Mouse (Mus musculus): ENCODE measurements around the gene Col26a1. TPM values are rescaled to one million over a fixed set of nuclear protein-coding genes. Genes with fewer than 3 reads are reported as not detected.

Gene Col26a1
- polyA plus RNA-seq, 1 experiment = not detected

DNA sequence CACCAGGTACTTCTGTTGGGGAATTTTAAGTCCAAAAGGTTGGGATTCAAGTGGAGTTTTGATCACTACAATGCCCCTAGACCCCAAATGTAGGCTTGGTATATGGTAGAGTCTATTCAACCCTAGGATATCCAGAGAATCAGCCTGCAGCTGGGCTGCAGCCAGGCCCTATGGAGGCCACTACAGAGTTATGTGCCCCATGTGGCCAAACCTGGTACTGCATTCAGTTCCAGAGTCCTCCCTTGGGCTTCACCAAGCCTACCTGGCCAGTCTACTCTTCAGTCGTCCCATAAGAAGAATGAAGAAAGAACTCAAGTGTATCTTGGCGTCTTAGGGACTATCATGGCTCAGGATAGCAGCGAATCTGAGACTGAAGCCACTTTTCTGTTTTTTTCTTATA is 179.3 kb downstream of the Col26a1 start:
- Histone ChIP-seq H3K4me1 (peaks cover 13% of the 10 kb centered on the region), H3K9me3 (peaks cover 11% of the 10 kb centered on the region), H3K4me3 (replicated peaks) (no peak overlapping the region), H3K27me3 (replicated peaks) (peaks cover 25% of the 10 kb centered on the region), H3K36me3 (replicated peaks; ENCODE audit: low read length) (no peaks in the 10 kb centered on the region)
- no peak for TF ChIP-seq FLI1 (IDR thresholded peaks at IDR 0.05; ENCODE audit: low read length)
- no peak for TF ChIP-seq GATA1 (IDR thresholded peaks at IDR 0.05; ENCODE audit: borderline replicate concordance, low read length)

- TF ChIP-seq FLI1 (IDR thresholded peaks at IDR 0.05; ENCODE audit: low read length) (no peak), GATA1 (IDR thresholded peaks at IDR 0.05; ENCODE audit: borderline replicate concordance, low read length) (no peak)
- Histone ChIP-seq H3K4me1 (peaks cover 13% of the 10 kb centered on the region), H3K36me3 (replicated peaks; ENCODE audit: low read length) (no peaks in the 10 kb centered on the region), H3K27me3 (replicated peaks) (peaks cover 36% of the 10 kb centered on the region), H3K4me3 (replicated peaks) (no peak overlapping the region), H3K9me3 (peaks cover 11% of the 10 kb centered on the region)
Observed at GRCm38 (mm10) chr5:136702159-136702725, 180.8 kb downstream of the Col26a1 start.

DNA sequence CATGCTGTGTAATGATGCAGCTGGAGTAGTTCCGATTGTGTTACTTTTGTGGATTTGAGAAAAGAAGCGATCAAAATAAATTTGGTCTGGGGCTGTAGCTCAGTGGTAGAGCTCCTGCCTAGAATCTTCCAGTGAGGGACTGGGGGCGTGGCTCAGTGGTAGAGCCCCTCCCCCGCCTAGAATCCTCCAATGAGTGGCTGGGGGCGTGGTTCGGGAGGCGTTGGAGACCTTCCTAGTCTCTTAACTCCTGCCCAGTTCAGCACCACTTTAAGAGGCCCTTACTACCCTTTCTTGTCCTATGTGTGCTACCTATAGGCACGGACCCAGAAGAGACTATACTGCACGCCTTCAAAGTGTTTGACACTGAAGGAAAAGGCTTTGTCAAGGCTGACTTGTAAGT is 185.4 kb downstream of the Col26a1 start:
- peaks cover 26% of the 10 kb centered on the region for H3K4me1 ChIP-seq
- peaks cover 58% of the 10 kb centered on the region for H3K27me3 ChIP-seq (replicated peaks)
- TF ChIP-seq FLI1 (IDR thresholded peaks at IDR 0.05; ENCODE audit: low read length) (no peak), GATA1 (IDR thresholded peaks at IDR 0.05; ENCODE audit: borderline replicate concordance, low read length) (no peak)
- no peak overlapping the region for H3K4me3 ChIP-seq (replicated peaks)
- H3K36me3 ChIP-seq (replicated peaks; ENCODE audit: low read length) = no peaks in the 10 kb centered on the region
- H3K9me3 ChIP-seq = no peaks in the 10 kb centered on the region

GRCm38 (mm10) chr5:136696516-136696915 is 186.5 kb downstream of the Col26a1 start:
- TF ChIP-seq FLI1 (IDR thresholded peaks at IDR 0.05; ENCODE audit: low read length) = no peak
- TF ChIP-seq GATA1 (IDR thresholded peaks at IDR 0.05; ENCODE audit: borderline replicate concordance, low read length) = no peak
- Histone ChIP-seq H3K36me3 (replicated peaks; ENCODE audit: low read length) (no peaks in the 10 kb centered on the region), H3K4me1 (peaks cover 23% of the 10 kb centered on the region)

DNA sequence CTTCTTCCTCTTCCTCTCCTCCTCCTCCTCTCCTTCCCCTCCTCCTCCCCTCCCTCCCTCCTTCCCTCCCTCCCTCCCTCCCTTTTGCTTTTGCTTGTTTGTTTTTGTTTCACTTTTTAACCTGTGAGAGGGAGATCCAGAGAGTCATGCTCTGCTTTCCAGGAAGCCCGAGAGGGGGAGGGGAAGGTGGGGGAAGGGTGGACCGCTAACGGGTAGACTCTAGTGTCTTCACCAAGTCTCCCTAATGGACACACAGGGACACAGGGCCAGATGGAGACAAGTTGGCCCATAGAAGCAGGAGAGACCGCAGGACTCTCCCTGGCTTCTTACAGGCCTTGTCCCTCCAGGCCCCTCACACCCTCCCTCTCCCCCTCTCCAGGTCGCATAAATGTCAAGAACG is 188.0 kb downstream of the Col26a1 start:
- Histone ChIP-seq H3K36me3 (replicated peaks; ENCODE audit: low read length) (no peaks in the 10 kb centered on the region), H3K4me3 (replicated peaks) (no peak overlapping the region), H3K9me3 (no peaks in the 10 kb centered on the region), H3K4me1 (peaks cover 23% of the 10 kb centered on the region), H3K27me3 (replicated peaks) (peaks cover 41% of the 10 kb centered on the region)
- no peak for TF ChIP-seq GATA1 (IDR thresholded peaks at IDR 0.05; ENCODE audit: borderline replicate concordance, low read length)
- TF ChIP-seq FLI1 (IDR thresholded peaks at IDR 0.05; ENCODE audit: low read length) = no peak

More at GRCm38 (mm10) chr5:136696516-136696915, 186.5 kb downstream of the Col26a1 start:
- Histone ChIP-seq H3K9me3 (no peaks in the 10 kb centered on the region), H3K27me3 (replicated peaks) (peaks cover 51% of the 10 kb centered on the region), H3K4me3 (replicated peaks) (no peak overlapping the region)

- TF ChIP-seq GATA1 (IDR thresholded peaks at IDR 0.05; ENCODE audit: borderline replicate concordance, low read length) (no peak), FLI1 (IDR thresholded peaks at IDR 0.05; ENCODE audit: low read length) (no peak)
- peaks cover 26% of the 10 kb centered on the region for H3K4me1 ChIP-seq
Observed at GRCm38 (mm10) chr5:136693418-136693817, 189.6 kb downstream of the Col26a1 start.

GRCm38 (mm10) chr5:136692784-136693183 is 190.2 kb downstream of the Col26a1 start, which contains the start of gene Myl10:
Myl10 (plus strand) TSS chr5:136693146.
- no peaks in the 10 kb centered on the region for H3K9me3 ChIP-seq
- H3K36me3 ChIP-seq (replicated peaks; ENCODE audit: low read length) = no peaks in the 10 kb centered on the region
- peaks cover 39% of the 10 kb centered on the region for H3K27me3 ChIP-seq (replicated peaks)
- no peak for TF ChIP-seq FLI1 (IDR thresholded peaks at IDR 0.05; ENCODE audit: low read length)
- no peak for TF ChIP-seq GATA1 (IDR thresholded peaks at IDR 0.05; ENCODE audit: borderline replicate concordance, low read length)
- peaks cover 26% of the 10 kb centered on the region for H3K4me1 ChIP-seq
- no peak within 1 kb of the TSS for H3K4me3 ChIP-seq (replicated peaks)

More at GRCm38 (mm10) chr5:136693418-136693817, 189.6 kb downstream of the Col26a1 start:
- Histone ChIP-seq H3K36me3 (replicated peaks; ENCODE audit: low read length) (no peaks in the 10 kb centered on the region), H3K27me3 (replicated peaks) (peaks cover 42% of the 10 kb centered on the region), H3K4me3 (replicated peaks) (no peak overlapping the region), H3K9me3 (no peaks in the 10 kb centered on the region)

Other genes starting within 250 kb of the Col26a1 start
- 0.21 TPM in 1 of 2 replicates, not detected in the other for gene Myl10, start 190.1 kb downstream of the Col26a1 start, polyA plus RNA-seq (2012; ENCODE audit: insufficient read depth, low replicate concordance)
- 13.9 and 14.8 TPM in 2 replicates for gene Ift22, start 24.9 kb upstream of the Col26a1 start, polyA plus RNA-seq (2012; ENCODE audit: insufficient read depth, low replicate concordance)
- 1,064 and 1,998 TPM in 2 replicates for gene Fis1, start 70.1 kb upstream of the Col26a1 start, polyA plus RNA-seq (2012; ENCODE audit: insufficient read depth, low replicate concordance)
- 0.90 and 4.8 TPM in 2 replicates for gene Cldn15, start 83.4 kb upstream of the Col26a1 start, polyA plus RNA-seq (2012; ENCODE audit: insufficient read depth, low replicate concordance)
- 32.3 and 34.6 TPM in 2 replicates for gene Plod3, start 103.8 kb upstream of the Col26a1 start, polyA plus RNA-seq (2012; ENCODE audit: insufficient read depth, low replicate concordance)
- gene Znhit1, start 104.8 kb upstream of the Col26a1 start, polyA plus RNA-seq (2012; ENCODE audit: insufficient read depth, low replicate concordance) = 438 and 561 TPM in 2 replicates
- 0.38 TPM in 1 of 2 replicates, not detected in the other for gene Vgf, start 143.2 kb upstream of the Col26a1 start, polyA plus RNA-seq (2012; ENCODE audit: insufficient read depth, low replicate concordance)
- gene Ap1s1, start 162.9 kb upstream of the Col26a1 start, polyA plus RNA-seq (2012; ENCODE audit: insufficient read depth, low replicate concordance) = 253 and 284 TPM in 2 replicates
- 0.17 TPM in 1 of 2 replicates, not detected in the other for gene Serpine1, start 189.1 kb upstream of the Col26a1 start, polyA plus RNA-seq (2012; ENCODE audit: insufficient read depth, low replicate concordance)
- 2.1 and 3.8 TPM in 2 replicates for gene Trim56, start 233.0 kb upstream of the Col26a1 start, polyA plus RNA-seq (2012; ENCODE audit: insufficient read depth, low replicate concordance)

All from megakaryocyte, embryonic 14.5 days (primary cell).